ENCODE assay signal across 8 mouse cellular contexts in the genomic region with DNA sequence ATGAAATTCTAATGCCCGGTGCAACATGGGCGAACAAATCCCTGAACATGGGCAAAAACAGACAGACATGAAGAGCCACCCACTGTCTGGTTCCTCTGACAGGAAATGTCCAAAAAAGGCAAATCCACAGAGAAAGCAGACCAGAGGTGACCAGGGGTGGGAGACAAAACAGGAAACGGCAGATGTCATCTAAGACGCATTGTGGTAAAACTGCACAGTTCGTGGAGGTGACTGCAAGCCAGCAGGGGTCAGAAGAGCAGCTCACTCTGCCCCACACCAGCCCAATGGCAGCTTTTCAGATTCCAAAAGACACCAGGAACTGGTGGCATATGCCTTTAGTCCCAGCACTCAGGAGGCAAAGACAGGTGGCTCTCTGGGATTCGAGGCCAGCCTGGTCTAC. TPM values are rescaled to one million over a fixed set of nuclear protein-coding genes. Genes with fewer than 3 reads are reported as not detected.
DNase-seq lines count a peak whose midpoint lies in the region; ATAC-seq and TF ChIP-seq lines count a peak whose summit lies in the region.

No protein-coding gene starts in this region.

- no peaks in the 10 kb centered on the region for H3K9me3 ChIP-seq in kidney, embryonic 16.5 days (ENCODE audit: low read length)
- no peaks in the 10 kb centered on the region for H3K9me3 ChIP-seq in liver, embryonic 14.5 days (ENCODE audit: control insufficient read depth, low read length)
- no peaks in the 10 kb centered on the region for H3K9me3 ChIP-seq in stomach, embryonic 14.5 days (ENCODE audit: control insufficient read depth, low read depth, low read length)

- H3K9ac ChIP-seq in kidney, embryonic 16.5 days (replicated peaks; ENCODE audit: low read length), result no peak overlapping the region; the same call in 1 of the 2 replicates
- H3K9ac ChIP-seq in liver, embryonic 14.5 days (replicated peaks), result no peak overlapping the region
- no peak overlapping the region for H3K9ac ChIP-seq in stomach, embryonic 14.5 days (replicated peaks; ENCODE audit: low read depth, low read length)

- no peak for TF ChIP-seq EP300 in liver, embryonic 14.5 days (IDR thresholded peaks at IDR 0.05; ENCODE audit: low read depth)

- H3K4me1 ChIP-seq in kidney, embryonic 16.5 days (ENCODE audit: insufficient read depth, low read length), result peaks cover 33% of the 10 kb centered on the region
- peaks cover 2 to 22% of the 10 kb centered on the region in 2 experiments for H3K4me1 ChIP-seq in liver, embryonic 14.5 days (replicated peaks; ENCODE audit: control insufficient read depth in 2 of 2, insufficient read depth in 2 of 2, low read length in 1 of 2)
- peaks cover 32% of the 10 kb centered on the region for H3K4me1 ChIP-seq in stomach, embryonic 14.5 days (ENCODE audit: control insufficient read depth, insufficient read depth, low read length)

- WGBS in kidney, embryonic 16.5 days, result 47% methylated on average over 6 of the region's 6 CpGs
- WGBS in liver, embryonic 14.5 days (ENCODE audit: insufficient replicate concordance), result 30% methylated on average over 6 of the region's 6 CpGs
- 49% methylated on average over 6 of the region's 6 CpGs for WGBS in stomach, embryonic 14.5 days

- TF ChIP-seq CTCF in liver, embryonic 14.5 days (IDR thresholded peaks at IDR 0.05; ENCODE audit: low read depth), result peak; percentile 50

- H3K4me3 ChIP-seq in kidney, embryonic 16.5 days (ENCODE audit: low read length), result no peak overlapping the region
- no peak overlapping the region for H3K4me3 ChIP-seq in liver, embryonic 14.5 days (ENCODE audit: insufficient read depth in 1 of 2, low read depth in 2 of 2, low read length in 2 of 2)
- no peak overlapping the region for H3K4me3 ChIP-seq in stomach, embryonic 14.5 days (ENCODE audit: low read depth, low read length)

- peaks cover 20% of the 10 kb centered on the region for H3K36me3 ChIP-seq in kidney, embryonic 16.5 days (ENCODE audit: insufficient read depth, low read length)
- H3K36me3 ChIP-seq in liver, embryonic 14.5 days (replicated peaks; ENCODE audit: control insufficient read depth, insufficient read depth, low read depth), result no peaks in the 10 kb centered on the region
- H3K36me3 ChIP-seq in stomach, embryonic 14.5 days (ENCODE audit: control insufficient read depth, insufficient read depth, low read length), result peaks cover 5% of the 10 kb centered on the region; the same call in 1 of the 2 replicates

- no peaks in the 10 kb centered on the region for H3K27me3 ChIP-seq in kidney, embryonic 16.5 days (ENCODE audit: insufficient read depth, low read length)
- H3K27me3 ChIP-seq in liver, embryonic 14.5 days (ENCODE audit: control insufficient read depth, insufficient read depth, low read length), result no peaks in the 10 kb centered on the region
- H3K27me3 ChIP-seq in stomach, embryonic 14.5 days (ENCODE audit: control insufficient read depth, insufficient read depth, low read length), result no peaks in the 10 kb centered on the region

- DNase-seq in kidney, adult 11 months, result no peak
- no peak for DNase-seq in liver, embryonic 14.5 days (ENCODE audit: low read depth in 3 of 3, low spot score in 3 of 3)
- DNase-seq in retina, postnatal 1 day, result no peak
- no peak for DNase-seq in cerebellum, postnatal 25 days

- no peak overlapping the region for H3K4me2 ChIP-seq in kidney, embryonic 16.5 days (replicated peaks; ENCODE audit: low read depth, low read length)
- H3K4me2 ChIP-seq in liver, embryonic 14.5 days (ENCODE audit: low read depth), result no peak overlapping the region
- no peak overlapping the region for H3K4me2 ChIP-seq in stomach, embryonic 14.5 days (replicated peaks; ENCODE audit: low read depth, low read length)

- peak overlapping the region; percentile 93; the same call in 1 of the 2 replicates for H3K27ac ChIP-seq in kidney, embryonic 16.5 days (ENCODE audit: low read length)
- no peak overlapping the region for H3K27ac ChIP-seq in liver, embryonic 14.5 days
- H3K27ac ChIP-seq in stomach, embryonic 14.5 days (ENCODE audit: low read length), result peak overlapping the region; percentile 83; the same call in 1 of the 2 replicates

- ATAC-seq in kidney, embryonic 16.5 days (ENCODE audit: low FRiP score, low TSS enrichment), result no peak
- peak; percentile 68 for ATAC-seq in activated CD4-positive, CD25-positive, alpha-beta regulatory T cell, adult 4 months
- no peak for ATAC-seq in liver, embryonic 14.5 days (ENCODE audit: insufficient read depth)
- no peak for ATAC-seq in stomach, embryonic 14.5 days (ENCODE audit: insufficient number of reproducible peaks, insufficient read depth, low FRiP score, low read depth)
- no peak for ATAC-seq in frontal cortex, adult (ENCODE audit: low TSS enrichment)

RNA-seq across cellular contexts. Expression of gene Cotl1, which starts 28.4 kb away (rescaled TPM):
- polyA plus RNA-seq in kidney, embryonic 16.5 days (2015; fragmentation: Nextera tagmentation; extraction: Ambion mirVana), result 130 and 138 TPM in 2 replicates
- polyA plus RNA-seq in activated CD4-positive, CD25-positive, alpha-beta regulatory T cell, adult 4 months (2017; shearing (Covaris generic)), result 100 to 1,000 TPM; 219 to 262 TPM
- 57.0 and 59.6 TPM in 2 replicates for polyA plus RNA-seq in liver, embryonic 14.5 days (2012; rRNA removed)
- 77.7 and 88.7 TPM in 2 replicates for polyA plus RNA-seq in liver, embryonic 14.5 days (2014; fragmentation: Nextera tagmentation; extraction: Ambion mirVana)
- polyA plus RNA-seq in stomach, embryonic 14.5 days (2014; fragmentation: Nextera tagmentation; extraction: Ambion mirVana), result 340 and 436 TPM in 2 replicates

RNA-seq across cellular contexts. Expression of gene Tldc1, which starts 33.7 kb away (rescaled TPM):
- 16.5 and 19.7 TPM in 2 replicates for polyA plus RNA-seq in kidney, embryonic 16.5 days (2015; fragmentation: Nextera tagmentation; extraction: Ambion mirVana)
- polyA plus RNA-seq in activated CD4-positive, CD25-positive, alpha-beta regulatory T cell, adult 4 months (2017; shearing (Covaris generic)), result 10 to 100 TPM in 1 of 2 experiments, 1 to 10 TPM in 1; 8.8 to 11.1 TPM
- polyA plus RNA-seq in liver, embryonic 14.5 days (2012; rRNA removed), result 2.7 and 2.8 TPM in 2 replicates
- 1.3 and 2.0 TPM in 2 replicates for polyA plus RNA-seq in liver, embryonic 14.5 days (2014; fragmentation: Nextera tagmentation; extraction: Ambion mirVana)
- 10.4 and 11.7 TPM in 2 replicates for polyA plus RNA-seq in stomach, embryonic 14.5 days (2014; fragmentation: Nextera tagmentation; extraction: Ambion mirVana)

RNA-seq across cellular contexts. Expression of gene Klhl36, which starts 50.1 kb away (rescaled TPM):
- polyA plus RNA-seq in kidney, embryonic 16.5 days (2015; fragmentation: Nextera tagmentation; extraction: Ambion mirVana), result 20.4 and 22.4 TPM in 2 replicates
- 1 to 10 TPM; 5.6 to 8.1 TPM for polyA plus RNA-seq in activated CD4-positive, CD25-positive, alpha-beta regulatory T cell, adult 4 months (2017; shearing (Covaris generic))
- 2.5 TPM in 2 replicates for polyA plus RNA-seq in liver, embryonic 14.5 days (2012; rRNA removed)
- polyA plus RNA-seq in liver, embryonic 14.5 days (2014; fragmentation: Nextera tagmentation; extraction: Ambion mirVana), result 2.7 and 3.3 TPM in 2 replicates
- 11.2 and 15.6 TPM in 2 replicates for polyA plus RNA-seq in stomach, embryonic 14.5 days (2014; fragmentation: Nextera tagmentation; extraction: Ambion mirVana)
